Mouse (Mus musculus): ENCODE measurements around the gene Leo1.

GRCm38 (mm10) chr9:75429657-75430056, 11.7 kb upstream of the Leo1 start:
- TF ChIP-seq EP300 (IDR thresholded peaks at IDR 0.05; ENCODE audit: insufficient read depth, low read depth, low read length) (no peak), CTCF (IDR thresholded peaks at IDR 0.05) (no peak), POLR2A (IDR thresholded peaks at IDR 0.05; ENCODE audit: insufficient read depth, low read depth, low read length) (no peak)

Measured in heart, adult 2 months (tissue).